Mouse (Mus musculus) myocyte (in vitro differentiated cells): ENCODE measurements around the gene Pptc7.

Experiments
- POLR2A ChIP-seq: IDR thresholded peaks from one replicate; pipeline ENCODE4 v1.6.1; 2011; ENCODE audit warnings: low read depth, mild to moderate bottlenecking, control low read depth, moderate library complexity; ENCODE audit not compliant: insufficient read length
- REST ChIP-seq: IDR thresholded peaks from one replicate; pipeline ENCODE4 v1.6.1; 2011; ENCODE audit warnings: mild to moderate bottlenecking, control low read depth, moderate library complexity; ENCODE audit not compliant: insufficient read depth, insufficient read length
- TCF12 ChIP-seq: IDR thresholded peaks from one replicate; pipeline ENCODE4 v1.6.1; 2011; ENCODE audit warnings: mild to moderate bottlenecking, control low read depth; ENCODE audit not compliant: poor library complexity, insufficient read depth, severe bottlenecking

- TF ChIP-seq TCF12, result no peak
- no peak for TF ChIP-seq POLR2A
- no peak for TF ChIP-seq REST
Measured at GRCm38 (mm10) chr5:122372878-122373277, 88.7 kb downstream of the Pptc7 start.
